Mouse (Mus musculus) limb, embryonic 13.5 days (tissue): ENCODE measurements around the gene Wwc2. TPM values are rescaled to one million over a fixed set of nuclear protein-coding genes. Genes with fewer than 3 reads are reported as not detected.

Source experiments
- ATAC-seq: fragments of 200-750 bp; cut with Nextera tagmentation; 2 replicates; pipeline ENCODE4 v1.8.0; 2017; ENCODE audit warnings: low read depth, moderate number of reproducible peaks, moderate TSS enrichment; ENCODE audit not compliant: low FRiP score
- H3K27ac ChIP-seq: fragments of 300-500 bp; sonication (generic); 2 replicates; pipeline ENCODE4 v1.5.1; 2015; ENCODE audit warnings: inconsistent platforms, mild to moderate bottlenecking, moderate library complexity
- H3K27me3 ChIP-seq: fragments of 300-500 bp; sonication (generic); 2 replicates; pipeline ENCODE4 v1.6.1; 2015; ENCODE audit warnings: mild to moderate bottlenecking, inconsistent platforms
- H3K36me3 ChIP-seq: fragments of 300-500 bp; sonication (generic); 2 replicates; pipeline ENCODE4 v1.6.1; 2015; ENCODE audit warnings: inconsistent platforms, mild to moderate bottlenecking, moderate library complexity
- H3K4me1 ChIP-seq: fragments of 300-500 bp; sonication (generic); 2 replicates; pipeline ENCODE4 v1.6.1; 2015; ENCODE audit warnings: inconsistent platforms
- H3K4me2 ChIP-seq: fragments of 300-500 bp; sonication (generic); replicated peaks from 2 replicates; pipeline ENCODE4 v1.6.1; 2015; ENCODE audit warnings: inconsistent platforms, mild to moderate bottlenecking, moderate library complexity
- H3K4me3 ChIP-seq: fragments of 300-500 bp; sonication (generic); 2 replicates; pipeline ENCODE4 v1.5.1; 2015; ENCODE audit warnings: moderate library complexity, mild to moderate bottlenecking, inconsistent platforms
- H3K9ac ChIP-seq: fragments of 300-500 bp; sonication (generic); 2 replicates; pipeline ENCODE4 v1.6.1; 2015; ENCODE audit warnings: mild to moderate bottlenecking, inconsistent platforms
- H3K9me3 ChIP-seq: fragments of 300-500 bp; sonication (generic); 2 replicates; pipeline ENCODE4 v1.6.1; 2016; ENCODE audit warnings: inconsistent platforms
- WGBS: fragments of 180-500 bp; shearing (Covaris S2); methylation state at CpG from one replicate; pipeline ENCODE4 v1.1.7; 2015; 5-methylcytosine and 5-hydroxymethylcytosine counted together
- polyA plus RNA-seq: library from polyadenylated mRNA; unstranded; fragments of >200 nt; fragmentation: Nextera tagmentation; extraction: Ambion mirVana; gene quantifications from 2 replicates; pipeline ENCODE4 v1.2.1, GENCODE M21; 2015

The Wwc2 gene
- polyA plus RNA-seq, 1 experiment from 2014 or later: 12.2 TPM

- no peaks in the 10 kb centered on the region for H3K9me3 ChIP-seq
- no peak overlapping the region for H3K27ac ChIP-seq
- WGBS: 92% methylated on average over 3 of the region's 3 CpGs
- no peak overlapping the region for H3K9ac ChIP-seq
- no peaks in the 10 kb centered on the region for H3K36me3 ChIP-seq
- no peak overlapping the region for H3K4me2 ChIP-seq
- no peak for ATAC-seq
- H3K4me3 ChIP-seq: no peak overlapping the region
- H3K4me1 ChIP-seq: peaks cover 48% of the 10 kb centered on the region
- no peaks in the 10 kb centered on the region for H3K27me3 ChIP-seq
These were observed 57.6 kb downstream of the Wwc2 start for GRCm38 (mm10) chr8:47933087-47933486.

GRCm38 (mm10) chr8:47932028-47932790 lies 58.5 kb downstream of the Wwc2 start:
- H3K36me3 ChIP-seq: no peaks in the 10 kb centered on the region
- H3K4me1 ChIP-seq: peaks cover 48% of the 10 kb centered on the region
- no peak overlapping the region for H3K4me3 ChIP-seq
- peak overlapping the region; percentile 39 for H3K4me2 ChIP-seq
- H3K9me3 ChIP-seq: no peaks in the 10 kb centered on the region
- H3K9ac ChIP-seq: no peak overlapping the region
- WGBS: 43% methylated on average over 16 of the region's 16 CpGs
- no peaks in the 10 kb centered on the region for H3K27me3 ChIP-seq
- H3K27ac ChIP-seq: peak overlapping the region; percentile 79
- ATAC-seq: peak; percentile 81

GRCm38 (mm10) chr8:47931371-47931770 lies 59.4 kb downstream of the Wwc2 start:
- Histone ChIP-seq H3K4me1 (peaks cover 43% of the 10 kb centered on the region), H3K36me3 (no peaks in the 10 kb centered on the region), H3K4me2 (no peak overlapping the region), H3K4me3 (no peak overlapping the region), H3K27me3 (no peaks in the 10 kb centered on the region), H3K9me3 (no peaks in the 10 kb centered on the region), H3K27ac (no peak overlapping the region), H3K9ac (no peak overlapping the region)
- no peak for ATAC-seq
- WGBS: 70% methylated on average over 7 of the region's 7 CpGs

- H3K4me1 ChIP-seq: peaks cover 31% of the 10 kb centered on the region
- H3K9me3 ChIP-seq: no peaks in the 10 kb centered on the region
- WGBS: 90% methylated on average over 12 of the region's 12 CpGs
- no peak overlapping the region for H3K4me3 ChIP-seq
- no peaks in the 10 kb centered on the region for H3K36me3 ChIP-seq
- H3K9ac ChIP-seq: no peak overlapping the region
- H3K4me2 ChIP-seq: no peak overlapping the region
- no peaks in the 10 kb centered on the region for H3K27me3 ChIP-seq
- no peak overlapping the region for H3K27ac ChIP-seq
- ATAC-seq: no peak
These were observed 61.1 kb downstream of the Wwc2 start for GRCm38 (mm10) chr8:47929615-47930014.

- Histone ChIP-seq H3K4me1 (peaks cover 33% of the 10 kb centered on the region), H3K36me3 (no peaks in the 10 kb centered on the region), H3K27ac (no peak overlapping the region), H3K4me2 (no peak overlapping the region), H3K4me3 (no peak overlapping the region), H3K9ac (no peak overlapping the region), H3K27me3 (no peaks in the 10 kb centered on the region), H3K9me3 (no peaks in the 10 kb centered on the region)
- 81% methylated on average over 12 of the region's 12 CpGs for WGBS
- no peak for ATAC-seq
These were observed 62.0 kb downstream of the Wwc2 start for GRCm38 (mm10) chr8:47928604-47929185.

- Histone ChIP-seq H3K9me3 (no peaks in the 10 kb centered on the region), H3K36me3 (peaks cover 5% of the 10 kb centered on the region), H3K4me3 (no peak overlapping the region), H3K9ac (no peak overlapping the region), H3K27me3 (no peaks in the 10 kb centered on the region), H3K27ac (no peak overlapping the region; the same call in 1 of the 2 replicates), H3K4me1 (peaks cover 20% of the 10 kb centered on the region; the same call in 1 of the 2 replicates), H3K4me2 (no peak overlapping the region)
- no peak for ATAC-seq
- WGBS: 73% methylated on average over 6 of the region's 6 CpGs
These were observed 65.8 kb downstream of the Wwc2 start for GRCm38 (mm10) chr8:47924921-47925320.

GRCm38 (mm10) chr8:47922816-47923215 lies 67.9 kb downstream of the Wwc2 start:
- no peak overlapping the region for H3K4me3 ChIP-seq
- H3K9ac ChIP-seq: no peak overlapping the region
- H3K4me1 ChIP-seq: peaks cover 20% of the 10 kb centered on the region; the same call in 1 of the 2 replicates
- H3K36me3 ChIP-seq: peaks cover 14% of the 10 kb centered on the region
- H3K9me3 ChIP-seq: no peaks in the 10 kb centered on the region
- no peak overlapping the region for H3K27ac ChIP-seq
- no peaks in the 10 kb centered on the region for H3K27me3 ChIP-seq
- ATAC-seq: no peak
- WGBS: 55% methylated on average over 10 of the region's 10 CpGs
- H3K4me2 ChIP-seq: no peak overlapping the region

- Histone ChIP-seq H3K4me2 (no peak overlapping the region), H3K36me3 (peaks cover 14% of the 10 kb centered on the region), H3K9me3 (no peaks in the 10 kb centered on the region), H3K27me3 (no peaks in the 10 kb centered on the region), H3K4me3 (no peak overlapping the region), H3K9ac (no peak overlapping the region), H3K4me1 (peaks cover 20% of the 10 kb centered on the region; the same call in 1 of the 2 replicates), H3K27ac (no peak overlapping the region)
- ATAC-seq: no peak
- WGBS: 58% methylated on average over 4 of the region's 4 CpGs
These were observed 68.7 kb downstream of the Wwc2 start for GRCm38 (mm10) chr8:47922011-47922410.

GRCm38 (mm10) chr8:47920575-47921144 lies 70.1 kb downstream of the Wwc2 start:
- no peak for ATAC-seq
- Histone ChIP-seq H3K4me1 (peaks cover 23% of the 10 kb centered on the region; the same call in 1 of the 2 replicates), H3K9me3 (no peaks in the 10 kb centered on the region), H3K4me3 (no peak overlapping the region), H3K27ac (no peak overlapping the region), H3K4me2 (no peak overlapping the region), H3K9ac (no peak overlapping the region), H3K36me3 (peaks cover 14% of the 10 kb centered on the region), H3K27me3 (no peaks in the 10 kb centered on the region)
- WGBS: 96% methylated on average over 6 of the region's 6 CpGs

GRCm38 (mm10) chr8:47917060-47918035 lies 73.4 kb downstream of the Wwc2 start:
- 86% methylated on average over 19 of the region's 19 CpGs for WGBS
- H3K4me3 ChIP-seq: no peak overlapping the region
- H3K4me2 ChIP-seq: no peak overlapping the region
- ATAC-seq: no peak
- peaks cover 19% of the 10 kb centered on the region for H3K36me3 ChIP-seq
- no peak overlapping the region for H3K27ac ChIP-seq
- H3K27me3 ChIP-seq: no peaks in the 10 kb centered on the region
- 0 out of 2 replicates have a peak, but pooled peaks cover 8% of the 10 kb centered on the region for H3K4me1 ChIP-seq
- H3K9ac ChIP-seq: no peak overlapping the region
- H3K9me3 ChIP-seq: no peaks in the 10 kb centered on the region

- Histone ChIP-seq H3K4me2 (no peak overlapping the region), H3K27me3 (no peaks in the 10 kb centered on the region)
- ATAC-seq: no peak
These were observed 75.2 kb downstream of the Wwc2 start for GRCm38 (mm10) chr8:47915521-47915920.

More at GRCm38 (mm10) chr8:47915521-47915920, 75.2 kb downstream of the Wwc2 start:
- 82% methylated on average over 2 of the region's 2 CpGs for WGBS
- Histone ChIP-seq H3K9me3 (no peaks in the 10 kb centered on the region), H3K27ac (no peak overlapping the region), H3K36me3 (peaks cover 19% of the 10 kb centered on the region), H3K9ac (no peak overlapping the region), H3K4me3 (no peak overlapping the region), H3K4me1 (0 out of 2 replicates have a peak, but pooled peaks cover 5% of the 10 kb centered on the region)
